Mouse (Mus musculus): Measurements from ENCODE around the gene Ap1s3. TPM values are rescaled to one million over a fixed set of nuclear protein-coding genes. Genes with fewer than 3 reads are reported as not detected.

Gene Ap1s3
- 0.51 and 0.75 TPM in 2 replicates for polyA plus RNA-seq (2021; fragmentation: Nextera tagmentation)
- long read RNA-seq, experiment 1, result 0 reads
- long read RNA-seq, experiment 2, result 0 reads

GRCm38 (mm10) chr1:79671543-79672337, at the start of gene Ap1s3:
Gene Ap1s3 (minus strand): TSS chr1:79671972.

Other genes with a start within 250 kb of the Ap1s3 start
- 146 and 153 TPM in 2 replicates for gene Scg2, start 231.9 kb downstream of the Ap1s3 start, polyA plus RNA-seq (2021; fragmentation: Nextera tagmentation)
- gene Mrpl44, start 104.0 kb upstream of the Ap1s3 start, polyA plus RNA-seq (2021; fragmentation: Nextera tagmentation), result 49.6 and 55.7 TPM in 2 replicates
- gene Wdfy1, start 104.2 kb upstream of the Ap1s3 start, polyA plus RNA-seq (2021; fragmentation: Nextera tagmentation), result 8.9 and 32.8 TPM in 2 replicates
- gene Serpine2, start 189.2 kb upstream of the Ap1s3 start, polyA plus RNA-seq (2021; fragmentation: Nextera tagmentation), result 415 and 438 TPM in 2 replicates

Data from layer of hippocampus, adult 6 months (tissue).